Mouse (Mus musculus) midbrain, embryonic 14.5 days (tissue): ENCODE data around the gene Kcnc1. TPM values are rescaled to one million over a fixed set of nuclear protein-coding genes. Genes with fewer than 3 reads are reported as not detected.

Experiments used
- ATAC-seq: fragments of 200-750 bp; cut with Nextera tagmentation; 2 replicates; pipeline ENCODE4 v1.8.0; 2017; ENCODE audit warnings: moderate number of reproducible peaks, moderate library complexity; ENCODE audit not compliant: low FRiP score, low TSS enrichment
- DNase-seq: peaks from one replicate; pipeline ENCODE4 v3.0.0-alpha.2; 2015
- H3K27ac ChIP-seq: fragments of 300-500 bp; sonication (generic); replicated peaks from 2 replicates; pipeline ENCODE4 v1.5.1; 2014; ENCODE audit warnings: mild to moderate bottlenecking, low read depth, low read length, moderate library complexity
- H3K27me3 ChIP-seq: fragments of 300-500 bp; sonication (generic); 2 replicates; pipeline ENCODE4 v1.6.1; 2014; ENCODE audit warnings: low read length, control low read depth, mixed read lengths; ENCODE audit not compliant: control insufficient read depth, insufficient read depth
- H3K36me3 ChIP-seq: fragments of 300-500 bp; sonication (generic); 2 replicates; pipeline ENCODE4 v1.6.1; 2014; ENCODE audit warnings: low read length, control low read depth; ENCODE audit not compliant: control insufficient read depth, insufficient read depth
- H3K4me1 ChIP-seq: fragments of 300-500 bp; sonication (generic); 2 replicates; pipeline ENCODE4 v1.6.1; 2014; ENCODE audit warnings: mild to moderate bottlenecking, antibody characterized with exemption, low read length, control low read depth; ENCODE audit not compliant: control insufficient read depth, insufficient read depth
- H3K4me2 ChIP-seq: fragments of 300-500 bp; sonication (generic); 2 replicates; pipeline ENCODE4 v1.6.1; 2014; ENCODE audit warnings: mild to moderate bottlenecking, low read length, moderate library complexity
- H3K4me3 ChIP-seq: fragments of 300-500 bp; sonication (generic); replicated peaks from 2 replicates; pipeline ENCODE4 v1.5.1; 2014; ENCODE audit warnings: low read depth, low read length
- H3K9ac ChIP-seq: fragments of 300-500 bp; sonication (generic); replicated peaks from 2 replicates; pipeline ENCODE4 v1.6.1; 2014; ENCODE audit warnings: mild to moderate bottlenecking, low read length, moderate library complexity
- H3K9me3 ChIP-seq: fragments of 300-500 bp; sonication (generic); 2 replicates; pipeline ENCODE4 v1.6.1; 2016; ENCODE audit warnings: low read length, control low read depth, mixed read lengths; ENCODE audit not compliant: control insufficient read depth
- WGBS: fragments of 180-500 bp; shearing (Covaris S2); extraction: QIAGEN DNeasy Blood & Tissue Kit; methylation state at CpG from one replicate; pipeline ENCODE4 v1.1.7; 2014; 5-methylcytosine and 5-hydroxymethylcytosine counted together
- polyA plus RNA-seq: library from polyadenylated mRNA; unstranded; fragments of >200 nt; fragmentation: Nextera tagmentation; extraction: Ambion mirVana; gene quantifications from 2 replicates; pipeline ENCODE4 v1.2.1, GENCODE M21; 2014

Kcnc1 gene
- polyA plus RNA-seq, 1 experiment from 2014 or later, result 13.9 TPM

DNA sequence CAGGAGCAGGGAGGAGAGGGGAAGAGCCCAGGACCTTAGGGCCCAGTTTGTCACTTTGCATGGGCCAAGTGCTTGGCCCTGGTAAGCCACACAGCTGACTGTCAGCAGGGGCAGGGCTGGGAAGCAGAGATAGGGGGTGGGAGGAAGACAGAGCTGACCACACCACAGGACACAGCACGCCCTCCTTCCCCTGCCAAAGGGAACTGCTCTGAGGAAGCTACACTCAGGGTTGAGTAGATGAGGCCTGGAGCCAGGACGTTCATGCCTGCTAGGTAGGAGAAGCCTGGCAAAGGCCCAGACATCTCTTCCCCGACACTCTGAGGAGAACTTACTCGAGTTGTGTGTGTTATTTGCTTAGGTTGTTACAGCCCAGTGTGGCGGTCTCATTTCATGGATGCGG lies 49.6 kb downstream of the Kcnc1 start:
- H3K36me3 ChIP-seq, result no peaks in the 10 kb centered on the region
- no peaks in the 10 kb centered on the region for H3K27me3 ChIP-seq
- no peak overlapping the region for H3K4me3 ChIP-seq
- H3K9me3 ChIP-seq, result no peaks in the 10 kb centered on the region
- no peak overlapping the region for H3K4me2 ChIP-seq
- H3K27ac ChIP-seq, result no peak overlapping the region
- DNase-seq (no peak), ATAC-seq (no peak)
- peaks cover 22% of the 10 kb centered on the region for H3K4me1 ChIP-seq
- H3K9ac ChIP-seq, result no peak overlapping the region
- 84% methylated on average over 6 of the region's 6 CpGs for WGBS

DNA sequence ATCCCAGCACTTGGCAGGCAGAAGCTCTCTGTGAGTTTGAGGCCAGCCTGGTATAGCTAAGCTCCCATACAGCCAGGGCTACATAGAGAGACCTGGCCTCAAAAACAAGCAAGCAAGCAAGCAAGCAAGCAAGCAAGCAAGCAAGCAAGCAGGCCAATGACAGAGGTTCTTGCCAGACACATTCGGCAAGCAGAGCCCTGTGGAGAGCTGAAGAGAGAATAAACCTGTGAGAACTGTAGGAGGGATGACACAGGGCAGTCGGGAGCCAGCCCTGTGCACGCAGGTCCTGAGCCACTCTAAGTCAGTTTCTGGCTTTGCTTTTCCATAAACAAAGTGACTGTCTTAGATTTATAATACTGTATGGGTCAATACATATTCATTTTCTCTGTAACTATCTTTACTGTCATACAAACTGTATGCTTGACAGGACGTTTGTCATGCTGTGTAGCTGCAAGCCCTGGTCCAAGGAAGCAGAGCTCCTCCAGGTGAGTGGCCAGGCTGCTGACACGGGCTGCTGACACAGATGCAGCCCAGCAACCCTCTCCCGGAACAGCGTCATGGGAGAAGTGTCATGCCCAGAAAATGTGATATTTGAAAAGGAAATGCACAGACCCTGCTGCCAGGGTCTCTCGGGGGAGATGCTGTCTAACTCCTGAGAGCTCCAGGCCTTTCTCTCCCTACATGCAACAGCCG lies 51.3 kb downstream of the Kcnc1 start:
- DNase-seq, result peak; percentile 39
- Histone ChIP-seq H3K27me3 (no peaks in the 10 kb centered on the region), H3K4me2 (no peak overlapping the region), H3K4me3 (no peak overlapping the region), H3K4me1 (peaks cover 22% of the 10 kb centered on the region), H3K9me3 (no peaks in the 10 kb centered on the region), H3K27ac (peak overlapping the region; percentile 42; the same call in 1 of the 2 replicates), H3K36me3 (no peaks in the 10 kb centered on the region), H3K9ac (no peak overlapping the region)
- 50% methylated on average over 9 of the region's 9 CpGs for WGBS
- no peak for ATAC-seq

GRCm38 (mm10) chr7:46448922-46449645 lies 52.8 kb downstream of the Kcnc1 start:
- H3K27me3 ChIP-seq, result no peaks in the 10 kb centered on the region
- WGBS, result 39% methylated on average over 6 of the region's 6 CpGs
- no peaks in the 10 kb centered on the region for H3K9me3 ChIP-seq
- peaks cover 30% of the 10 kb centered on the region for H3K4me1 ChIP-seq
- H3K9ac ChIP-seq, result no peak overlapping the region
- H3K4me3 ChIP-seq, result no peak overlapping the region
- H3K27ac ChIP-seq, result peak overlapping the region; percentile 16
- H3K36me3 ChIP-seq, result no peaks in the 10 kb centered on the region
- no peak for ATAC-seq
- no peak overlapping the region for H3K4me2 ChIP-seq
- DNase-seq, result peak; percentile 60

DNA sequence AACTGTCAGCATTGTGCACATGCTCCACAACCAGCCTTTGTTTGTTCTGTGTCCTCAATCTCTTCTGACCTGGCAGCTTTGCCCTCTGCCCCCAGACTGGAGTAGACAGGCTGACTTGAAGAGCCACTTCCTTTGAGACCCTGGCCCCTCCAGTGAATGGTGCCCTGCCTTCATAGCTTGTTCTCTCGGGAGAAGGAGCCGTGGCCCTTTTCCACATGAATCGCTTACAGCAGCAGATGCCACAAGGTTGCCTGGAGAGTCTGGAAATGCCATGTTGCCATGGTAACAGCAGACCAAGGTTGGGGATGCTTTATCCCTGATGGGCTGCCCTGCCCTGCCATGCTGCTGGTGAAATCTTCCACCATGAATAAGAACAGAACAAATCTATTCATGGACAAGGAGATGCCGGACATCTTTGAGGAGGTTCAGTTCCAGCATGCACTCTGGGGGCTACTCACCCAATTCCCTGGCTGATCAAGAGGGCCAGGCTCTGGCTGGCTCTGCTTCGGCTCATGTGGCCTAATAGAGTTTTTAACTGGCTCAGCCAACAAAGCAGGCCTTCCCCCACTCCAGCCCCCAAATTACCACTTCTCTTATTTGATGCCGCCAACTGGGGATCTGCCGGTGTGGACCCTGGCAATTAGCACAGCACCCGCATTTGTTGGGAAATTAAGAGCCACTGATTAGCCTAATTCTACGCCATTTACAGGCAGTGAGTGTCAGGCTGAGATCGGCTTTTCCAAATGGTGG lies 57.8 kb downstream of the Kcnc1 start:
- no peaks in the 10 kb centered on the region for H3K27me3 ChIP-seq
- peak; percentile 87 for DNase-seq
- ATAC-seq, result peak; percentile 85
- WGBS, result 17% methylated on average over 10 of the region's 10 CpGs
- no peak overlapping the region for H3K4me3 ChIP-seq
- H3K4me1 ChIP-seq, result peaks cover 23% of the 10 kb centered on the region
- peak overlapping the region; percentile 13; the same call in 1 of the 2 replicates for H3K4me2 ChIP-seq
- peaks cover 6% of the 10 kb centered on the region; the same call in 1 of the 2 replicates for H3K9me3 ChIP-seq
- H3K27ac ChIP-seq, result peak overlapping the region; percentile 69
- no peak overlapping the region for H3K9ac ChIP-seq
- H3K36me3 ChIP-seq, result no peaks in the 10 kb centered on the region

DNA sequence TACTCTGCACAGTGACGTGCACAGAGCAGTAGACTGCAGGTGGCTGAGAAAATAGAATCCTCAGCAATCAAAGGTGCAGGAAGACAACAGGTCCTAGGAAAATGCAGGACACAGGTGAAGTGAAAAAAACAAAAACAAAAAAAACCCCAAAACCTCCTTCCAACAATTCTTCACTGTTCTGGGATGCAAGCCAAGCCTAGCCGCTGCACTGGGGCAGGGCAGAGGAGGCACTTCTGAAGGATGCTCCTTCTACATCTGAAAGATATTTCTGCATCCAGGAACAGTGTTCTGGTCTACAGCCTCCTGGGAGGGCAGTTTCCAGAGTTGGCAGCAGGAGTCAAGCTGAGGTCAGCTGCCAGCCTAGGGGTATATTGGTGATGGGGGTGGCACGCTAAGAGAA lies 61.6 kb downstream of the Kcnc1 start:
- no peaks in the 10 kb centered on the region for H3K36me3 ChIP-seq
- no peaks in the 10 kb centered on the region for H3K27me3 ChIP-seq
- H3K4me3 ChIP-seq, result no peak overlapping the region
- no peak for ATAC-seq
- H3K9me3 ChIP-seq, result peaks cover 6% of the 10 kb centered on the region; the same call in 1 of the 2 replicates
- no peak overlapping the region for H3K9ac ChIP-seq
- DNase-seq, result no peak
- H3K4me1 ChIP-seq, result peaks cover 19% of the 10 kb centered on the region
- WGBS, result 76% methylated on average over 3 of the region's 3 CpGs
- no peak overlapping the region for H3K27ac ChIP-seq
- H3K4me2 ChIP-seq, result no peak overlapping the region

GRCm38 (mm10) chr7:46459200-46459599 lies 62.9 kb downstream of the Kcnc1 start:
- Histone ChIP-seq H3K27me3 (no peaks in the 10 kb centered on the region), H3K4me1 (peaks cover 10% of the 10 kb centered on the region), H3K4me3 (no peak overlapping the region), H3K27ac (peak overlapping the region; percentile 74), H3K9ac (0 out of 2 replicates have a peak overlapping the region, but pooled peaks have one; percentile 16), H3K4me2 (no peak overlapping the region), H3K9me3 (peaks cover 6% of the 10 kb centered on the region; the same call in 1 of the 2 replicates), H3K36me3 (no peaks in the 10 kb centered on the region)
- 67% methylated on average over 2 of the region's 2 CpGs for WGBS
- no peak; the same call in 1 of the 2 replicates for ATAC-seq
- DNase-seq, result peak; percentile 46

- H3K27ac ChIP-seq, result peak overlapping the region; percentile 74
These were observed 63.4 kb downstream of the Kcnc1 start for GRCm38 (mm10) chr7:46459605-46460245.

DNA sequence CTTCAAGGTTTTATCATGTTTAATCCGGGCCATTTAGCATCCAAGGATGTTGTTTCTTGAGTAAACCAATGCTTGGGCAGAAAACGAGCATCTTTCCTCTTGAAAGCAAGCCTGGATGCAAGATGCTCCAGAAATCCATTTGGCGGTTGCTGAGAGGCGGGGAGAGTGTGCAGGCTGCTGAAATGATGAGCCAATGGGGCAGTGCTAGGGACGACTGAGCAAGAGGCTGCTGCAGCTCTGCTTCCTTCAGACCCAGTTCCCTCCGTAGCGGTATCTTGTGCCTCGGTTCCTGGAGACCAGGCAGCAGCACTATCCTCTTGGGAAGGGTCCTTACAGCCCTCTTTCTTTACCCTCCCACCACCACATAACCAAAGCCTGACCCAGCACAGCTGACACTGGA lies 66.0 kb downstream of the Kcnc1 start:
- Histone ChIP-seq H3K4me2 (no peak overlapping the region), H3K27ac (no peak overlapping the region), H3K4me1 (peaks cover 9% of the 10 kb centered on the region; the same call in 1 of the 2 replicates), H3K27me3 (no peaks in the 10 kb centered on the region), H3K9ac (no peak overlapping the region), H3K36me3 (no peaks in the 10 kb centered on the region), H3K9me3 (no peaks in the 10 kb centered on the region), H3K4me3 (no peak overlapping the region)
- ATAC-seq, result no peak
- no peak for DNase-seq
- 64% methylated on average over 8 of the region's 8 CpGs for WGBS

More at GRCm38 (mm10) chr7:46459605-46460245, 63.4 kb downstream of the Kcnc1 start:
- ATAC-seq (no peak), DNase-seq (no peak)
- H3K4me1 ChIP-seq, result peaks cover 6% of the 10 kb centered on the region; the same call in 1 of the 2 replicates
- no peak overlapping the region for H3K4me2 ChIP-seq
- 0 out of 2 replicates have a peak overlapping the region, but pooled peaks have one; percentile 16 for H3K9ac ChIP-seq
- 78% methylated on average over 9 of the region's 9 CpGs for WGBS
- no peaks in the 10 kb centered on the region for H3K27me3 ChIP-seq
- H3K4me3 ChIP-seq, result no peak overlapping the region
- H3K9me3 ChIP-seq, result peaks cover 6% of the 10 kb centered on the region; the same call in 1 of the 2 replicates
- H3K36me3 ChIP-seq, result no peaks in the 10 kb centered on the region
